Mouse (Mus musculus) spleen, adult 2 months (tissue): ENCODE results near the gene 4933406M09Rik. TPM values are rescaled to one million over a fixed set of nuclear protein-coding genes. Genes with fewer than 3 reads are reported as not detected.

Experiments
- DNase-seq, 2 experiments: peaks; one replicate each; pipeline versions ENCODE4 v3.0.0 to v3.0.0-alpha.2; 2012 to 2021; ENCODE audit warnings: low spot score in 2 of 2, low read depth in 1 of 2
- H3K27ac ChIP-seq: fragments of 200-500 bp; 2 replicates; pipeline ENCODE4 v1.5.1; 2012; ENCODE audit warnings: low read length, inconsistent platforms; ENCODE audit not compliant: insufficient read depth
- H3K27me3 ChIP-seq: fragments of 200-500 bp; 2 replicates; pipeline ENCODE4 v1.6.1; 2012; ENCODE audit warnings: mild to moderate bottlenecking, moderate library complexity, low read length, inconsistent platforms; ENCODE audit not compliant: control insufficient read depth, insufficient read depth
- H3K36me3 ChIP-seq: fragments of 200-500 bp; 2 replicates; pipeline ENCODE4 v1.6.1; 2012; ENCODE audit warnings: mild to moderate bottlenecking, low read length, inconsistent platforms; ENCODE audit not compliant: control insufficient read depth, insufficient read depth
- H3K4me1 ChIP-seq: fragments of 200-500 bp; 2 replicates; pipeline ENCODE4 v1.6.1; 2011; ENCODE audit warnings: inconsistent platforms; ENCODE audit not compliant: control insufficient read depth, insufficient read depth, insufficient read length
- H3K4me3 ChIP-seq: fragments of 200-500 bp; 2 replicates; pipeline ENCODE4 v1.5.1; 2011; ENCODE audit warnings: mild to moderate bottlenecking, inconsistent platforms; ENCODE audit not compliant: insufficient read depth, insufficient read length; ENCODE audit errors: extremely low read depth
- CTCF ChIP-seq: fragments of 200-500 bp; IDR thresholded peaks from 2 replicates; pipeline ENCODE4 v1.5.1; 2011; ENCODE audit warnings: mild to moderate bottlenecking, inconsistent platforms; ENCODE audit not compliant: insufficient read depth, insufficient read length, insufficient replicate concordance; ENCODE audit errors: extremely low read depth
- POLR2A ChIP-seq: fragments of 200-500 bp; IDR thresholded peaks from 2 replicates; pipeline ENCODE4 v1.6.1; 2011; ENCODE audit warnings: low read depth, low read length, inconsistent platforms
- WGBS: fragments of 180-500 bp; shearing (Covaris S2); methylation state at CpG from one replicate; pipeline ENCODE4 v1.1.7; 2018; 5-methylcytosine and 5-hydroxymethylcytosine counted together
- polyA plus RNA-seq: library from polyadenylated mRNA; depleted of rRNA; stranded (reverse); fragments of >200 nt; gene quantifications from 2 replicates; pipeline ENCODE4 v1.2.3, GENCODE M21; 2012

Gene 4933406M09Rik
- polyA plus RNA-seq, 1 experiment = not detected

DNA sequence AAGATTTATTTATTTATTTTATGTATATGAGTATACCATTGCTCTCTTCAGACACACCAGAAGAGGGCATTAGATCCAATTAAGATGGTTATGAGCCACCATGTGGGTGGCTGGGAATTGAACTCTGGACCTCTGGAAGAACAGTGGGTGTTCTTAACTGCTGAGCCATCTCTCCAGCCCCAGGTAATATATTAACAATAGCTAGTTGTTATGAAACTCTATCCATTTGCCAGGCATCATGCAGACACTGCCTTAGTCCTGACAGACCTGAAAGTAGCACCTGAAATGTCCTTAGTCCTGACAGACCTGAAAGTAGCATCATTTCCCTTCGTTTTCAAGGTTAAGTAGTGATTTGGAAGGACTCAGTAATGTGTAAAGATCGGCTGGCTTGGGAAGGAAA, 28.3 kb downstream of the 4933406M09Rik start:
- WGBS = 68% methylated on average over 2 of the region's 2 CpGs

DNA sequence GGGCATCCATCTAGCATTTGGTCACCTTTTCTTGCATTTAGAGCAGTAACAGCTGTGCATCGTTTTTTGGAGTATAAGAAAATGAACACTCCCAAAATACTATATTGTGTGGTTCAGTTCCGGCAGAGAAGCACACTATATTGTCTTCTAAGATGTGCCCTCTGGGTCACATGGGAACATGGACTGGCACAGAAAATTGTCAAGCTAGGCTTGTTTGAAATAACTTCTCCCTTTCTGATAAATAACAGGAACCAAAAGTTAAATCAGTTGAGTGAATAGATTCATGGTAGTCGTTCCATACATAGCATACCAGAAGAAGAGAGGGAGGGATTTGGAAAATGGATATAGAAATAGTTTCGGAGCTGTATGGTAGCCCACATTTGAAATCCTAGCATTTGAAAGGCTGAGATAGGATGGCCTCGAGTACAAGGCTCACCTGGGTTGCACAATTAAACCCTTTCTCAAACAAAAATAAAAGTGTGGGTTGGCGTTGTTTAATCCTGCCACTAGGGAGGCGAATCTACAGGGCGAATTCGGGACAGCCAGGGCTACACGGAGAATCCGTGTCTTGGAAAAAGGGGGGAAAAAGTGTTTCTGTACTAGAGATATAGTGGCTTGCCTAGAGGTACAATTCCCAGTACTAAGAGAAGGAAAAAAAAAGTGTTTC, 28.9 kb downstream of the 4933406M09Rik start:
- H3K27me3 ChIP-seq = no peaks in the 10 kb centered on the region
- TF ChIP-seq POLR2A (no peak), CTCF (no peak)
- H3K4me3 ChIP-seq = peak overlapping the region; percentile 78
- WGBS = 16% methylated on average over 11 of the region's 11 CpGs
- H3K36me3 ChIP-seq = peaks cover 1% of the 10 kb centered on the region; the same call in 1 of the 2 replicates
- no peak for DNase-seq
- H3K4me1 ChIP-seq = peaks cover 2% of the 10 kb centered on the region; the same call in 1 of the 2 replicates
- peak overlapping the region; percentile 39 for H3K27ac ChIP-seq

More for the DNA sequence above, 28.3 kb downstream of the 4933406M09Rik start:
- peaks cover 1% of the 10 kb centered on the region; the same call in 1 of the 2 replicates for H3K36me3 ChIP-seq
- H3K27ac ChIP-seq = no peak overlapping the region
- H3K4me3 ChIP-seq = no peak overlapping the region
- TF ChIP-seq CTCF (no peak), POLR2A (no peak)
- peaks cover 2% of the 10 kb centered on the region; the same call in 1 of the 2 replicates for H3K4me1 ChIP-seq
- no peaks in the 10 kb centered on the region for H3K27me3 ChIP-seq
- no peak for DNase-seq

DNA sequence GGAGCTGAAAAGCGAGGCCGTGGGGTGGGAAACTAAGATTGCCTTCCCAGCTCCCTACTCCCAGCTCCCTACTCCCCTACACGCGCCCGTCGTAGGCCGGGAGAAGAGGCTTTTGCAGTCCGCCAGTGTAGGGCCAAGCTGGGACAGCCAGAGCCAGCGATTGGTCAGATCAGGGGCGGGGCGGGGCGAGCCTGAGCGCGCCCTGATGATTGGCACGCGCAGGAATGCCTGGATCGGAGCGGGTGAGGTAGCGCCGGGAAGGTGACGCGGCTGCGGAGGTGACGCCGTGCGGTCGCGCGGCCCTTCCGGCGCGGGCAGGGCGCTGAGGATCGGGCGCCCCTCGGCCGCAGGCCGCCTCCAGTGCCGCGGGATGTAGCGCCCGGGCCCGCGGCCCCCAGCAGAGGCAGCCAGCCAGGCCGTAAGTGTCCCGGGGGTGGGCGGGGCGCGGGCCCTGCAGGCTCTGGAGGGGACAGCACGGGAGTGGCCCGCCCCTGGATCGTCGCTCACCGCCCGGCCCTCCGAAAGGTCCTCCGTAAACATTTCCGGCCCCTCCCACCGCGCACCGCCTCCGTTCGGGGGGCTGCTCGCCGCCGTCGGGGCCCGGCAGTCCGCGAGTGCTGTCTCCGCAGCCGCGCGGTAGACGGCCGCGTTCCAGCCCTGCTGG, 29.6 kb downstream of the 4933406M09Rik start, which contains the start of gene Adipor1:
Adipor1 (plus strand) TSS at position 211 of the 664 bp plus-strand sequence.
- DNase-seq = peak; percentile 76 to 95
- TF ChIP-seq POLR2A (peak; percentile 46), CTCF (no peak)
- WGBS = under 1% methylated on average over 74 of the region's 77 CpGs
- peak within 1 kb of the TSS; percentile 83 for H3K27ac ChIP-seq
- H3K4me1 ChIP-seq = peaks cover 2% of the 10 kb centered on the region; the same call in 1 of the 2 replicates
- H3K27me3 ChIP-seq = no peaks in the 10 kb centered on the region
- peaks cover 1% of the 10 kb centered on the region; the same call in 1 of the 2 replicates for H3K36me3 ChIP-seq
- H3K4me3 ChIP-seq = peak within 1 kb of the TSS; percentile 78

DNA sequence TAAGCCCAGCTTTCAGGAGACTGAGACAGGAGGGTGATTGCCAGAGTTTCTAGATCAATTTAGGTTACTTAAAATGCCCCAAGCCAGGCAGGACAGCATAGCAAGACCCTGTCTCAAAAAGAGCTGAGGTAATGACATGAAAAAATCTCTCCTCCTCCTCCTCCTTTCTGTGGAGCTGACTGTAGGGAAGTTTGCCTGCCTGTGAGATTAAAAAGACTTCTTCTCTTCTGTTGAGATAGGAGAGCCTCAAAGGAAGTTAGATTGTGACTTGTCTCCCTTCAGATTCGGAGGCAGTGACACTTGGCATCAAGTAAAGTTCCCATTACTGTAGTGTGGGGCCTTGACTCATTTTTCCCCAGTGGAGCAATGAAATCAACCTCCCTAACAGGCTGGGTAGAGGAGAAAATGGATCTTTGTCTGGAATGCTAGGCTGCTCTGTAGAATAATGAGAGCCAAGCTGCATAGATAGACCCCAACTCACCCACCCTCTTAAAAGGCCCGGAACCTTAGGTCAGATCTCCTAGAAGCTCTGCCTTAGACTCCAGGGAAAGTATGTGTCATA, 32.8 kb downstream of the 4933406M09Rik start:
- Histone ChIP-seq H3K4me3 (no peak overlapping the region), H3K4me1 (peaks cover 2% of the 10 kb centered on the region; the same call in 1 of the 2 replicates), H3K27ac (no peak overlapping the region)

DNA sequence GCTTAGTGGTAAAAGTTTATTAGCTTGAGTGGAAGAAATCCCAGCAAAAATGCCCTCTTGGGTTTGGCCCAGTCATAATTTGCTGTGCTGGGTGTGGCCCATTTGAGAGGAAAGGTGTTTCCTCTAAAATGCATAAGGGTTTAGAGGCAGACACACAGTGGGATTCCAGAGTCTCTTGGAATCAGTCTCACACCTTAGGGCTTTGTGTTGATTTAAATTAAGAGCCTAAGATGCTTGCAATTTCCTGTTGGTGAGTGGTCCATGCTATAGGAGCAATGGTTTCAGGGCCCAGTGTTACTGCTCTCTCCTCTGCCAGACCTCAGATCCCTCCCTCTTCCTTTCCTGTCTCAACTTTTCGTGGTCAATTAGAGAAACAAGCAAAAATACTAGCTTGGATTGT, 33.4 kb downstream of the 4933406M09Rik start:
- H3K4me1 ChIP-seq = peaks cover 2% of the 10 kb centered on the region; the same call in 1 of the 2 replicates
- WGBS = 13% methylated on average over 1 of the region's 1 CpGs
- no peak for TF ChIP-seq CTCF
- TF ChIP-seq POLR2A = no peak

More for the DNA sequence above, 32.8 kb downstream of the 4933406M09Rik start:
- TF ChIP-seq CTCF (no peak), POLR2A (no peak)
- H3K36me3 ChIP-seq = peaks cover 6% of the 10 kb centered on the region; the same call in 1 of the 2 replicates
- whole genome bisulfite sequencing = 69% methylated on average over 2 of the region's 2 CpGs
- H3K27me3 ChIP-seq = no peaks in the 10 kb centered on the region
- no peak for DNase-seq

DNA sequence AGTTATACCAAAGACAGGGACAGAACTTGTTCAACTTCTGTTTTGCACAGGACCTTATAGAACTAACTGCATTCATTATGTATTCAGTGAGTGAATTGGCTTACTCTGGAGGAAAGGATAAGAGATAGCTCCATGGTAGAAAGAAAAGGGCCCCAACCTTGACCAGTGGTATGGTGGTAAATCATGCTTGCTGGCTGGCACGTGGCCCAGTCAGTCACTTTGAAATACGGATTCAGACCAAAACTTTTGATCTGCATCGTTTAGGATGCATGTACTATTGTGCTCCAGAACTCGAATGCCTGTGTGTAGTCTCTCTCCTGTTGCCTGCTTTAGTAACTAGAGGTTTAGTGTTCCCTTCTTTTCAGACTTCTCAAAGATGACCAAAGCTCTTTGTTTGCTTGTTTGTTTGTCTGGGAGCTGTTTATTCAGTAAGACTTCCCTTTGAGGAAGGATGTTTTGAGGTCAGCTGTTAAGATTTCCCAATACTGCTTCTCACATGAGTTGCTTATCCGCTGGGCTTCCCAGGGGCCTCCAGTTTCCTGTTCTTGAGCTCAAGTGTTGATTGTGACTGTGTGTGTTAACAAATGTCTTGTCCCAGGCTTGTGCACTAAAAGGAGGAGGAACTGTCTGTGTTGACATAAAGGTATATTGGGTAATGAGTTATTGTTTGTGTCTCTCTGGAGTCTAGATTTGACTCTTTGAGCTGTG, 34.2 kb downstream of the 4933406M09Rik start:
- DNase-seq = no peak
- Histone ChIP-seq H3K4me3 (no peak overlapping the region), H3K27ac (no peak overlapping the region), H3K4me1 (peaks cover 2% of the 10 kb centered on the region; the same call in 1 of the 2 replicates), H3K27me3 (no peaks in the 10 kb centered on the region), H3K36me3 (peaks cover 15% of the 10 kb centered on the region)
- TF ChIP-seq POLR2A (no peak), CTCF (no peak)
- 36% methylated on average over 5 of the region's 5 CpGs for WGBS

More for the DNA sequence above, 33.4 kb downstream of the 4933406M09Rik start:
- no peak overlapping the region for H3K27ac ChIP-seq
- H3K4me3 ChIP-seq = no peak overlapping the region
- no peak for DNase-seq
- peaks cover 9% of the 10 kb centered on the region for H3K36me3 ChIP-seq
- H3K27me3 ChIP-seq = no peaks in the 10 kb centered on the region
